Mouse (Mus musculus) olfactory bulb, adult 2 months (tissue): ENCODE data around the gene Gramd4.
"Not testable (repeated sequence)": the region's sequence is repeated elsewhere in the genome, so short reads cannot be mapped to it uniquely, and the experiment has no call there.

Experiments
- CTCF ChIP-seq: fragments of 200-500 bp; IDR thresholded peaks from 2 replicates; pipeline ENCODE4 v1.5.1; 2012; ENCODE audit warnings: low read depth, mild to moderate bottlenecking, low read length, moderate library complexity; ENCODE audit not compliant: insufficient read depth
- POLR2A ChIP-seq: fragments of 200-500 bp; IDR thresholded peaks from 2 replicates; pipeline ENCODE4 v1.6.1; 2012; ENCODE audit warnings: mild to moderate bottlenecking, low read depth, low read length, moderate library complexity; ENCODE audit not compliant: insufficient read depth

DNA sequence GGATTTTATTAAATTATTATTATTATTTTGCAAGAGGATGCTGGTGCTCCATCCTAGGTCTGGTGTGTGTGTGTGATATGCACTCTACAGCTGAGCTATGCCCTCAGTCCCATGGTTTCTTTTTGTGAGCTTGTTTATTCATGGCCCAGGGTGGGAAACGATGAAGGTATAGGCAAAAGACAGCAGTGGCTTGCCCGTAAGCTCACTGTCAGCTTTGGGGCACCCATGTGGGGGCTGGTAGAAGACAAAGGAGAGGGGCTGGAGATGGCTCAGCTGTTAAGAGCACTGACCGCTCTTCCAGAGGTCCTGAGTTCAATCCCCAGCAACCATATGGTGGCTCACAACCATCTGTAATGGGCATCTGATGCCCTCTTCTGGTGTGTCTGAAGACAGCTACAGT is 123.8 kb downstream of the Gramd4 start:
- TF ChIP-seq CTCF, POLR2A: not testable (repeated sequence)
